Mouse (Mus musculus) retina, adult 2 months (tissue): ENCODE results near the gene Ccpg1.

Source experiments
- DNase-seq: peaks from one replicate; pipeline ENCODE4 v3.0.0-alpha.2; 2012; ENCODE audit warnings: low read depth, low spot score

Ccpg1 gene

GRCm38 (mm10) chr9:72992576-72992975 lies 7.3 kb downstream of the Ccpg1 start:
- DNase-seq, result no peak

GRCm38 (mm10) chr9:72996167-72996566 lies 10.9 kb downstream of the Ccpg1 start:
- DNase-seq, result no peak

- DNase-seq, result no peak
These were observed 11.6 kb downstream of the Ccpg1 start for GRCm38 (mm10) chr9:72996806-72997205.

- DNase-seq, result no peak
These were observed 15.3 kb downstream of the Ccpg1 start for GRCm38 (mm10) chr9:73000487-73000886.

- DNase-seq, result no peak
These were observed 16.2 kb downstream of the Ccpg1 start for GRCm38 (mm10) chr9:73001314-73002011.

GRCm38 (mm10) chr9:73002177-73002576 lies 16.9 kb downstream of the Ccpg1 start:
- DNase-seq, result no peak

GRCm38 (mm10) chr9:73004076-73004475 lies 18.8 kb downstream of the Ccpg1 start:
- no peak for DNase-seq

- no peak for DNase-seq
These were observed 19.9 kb downstream of the Ccpg1 start for GRCm38 (mm10) chr9:73005106-73005505.

GRCm38 (mm10) chr9:73006175-73006574 lies 20.9 kb downstream of the Ccpg1 start:
- no peak for DNase-seq

GRCm38 (mm10) chr9:73008384-73008783 lies 23.2 kb downstream of the Ccpg1 start:
- no peak for DNase-seq

GRCm38 (mm10) chr9:73012629-73013028 lies 27.4 kb downstream of the Ccpg1 start:
- no peak for DNase-seq

GRCm38 (mm10) chr9:73014724-73015123 lies 29.5 kb downstream of the Ccpg1 start:
- DNase-seq, result no peak

GRCm38 (mm10) chr9:73019841-73020240 lies 34.6 kb downstream of the Ccpg1 start:
- DNase-seq, result no peak

- no peak for DNase-seq
These were observed 35.4 kb downstream of the Ccpg1 start for GRCm38 (mm10) chr9:73020566-73021097.

GRCm38 (mm10) chr9:73025818-73026636 lies 40.8 kb downstream of the Ccpg1 start:
- no peak for DNase-seq

- no peak for DNase-seq
These were observed 45.2 kb downstream of the Ccpg1 start for GRCm38 (mm10) chr9:73030443-73030842.

- no peak for DNase-seq
These were observed 46.2 kb downstream of the Ccpg1 start for GRCm38 (mm10) chr9:73031421-73031820.

- DNase-seq, result no peak
These were observed 48.2 kb downstream of the Ccpg1 start for GRCm38 (mm10) chr9:73033406-73033805.

- DNase-seq, result peak; percentile 82
These were observed 54.2 kb downstream of the Ccpg1 start for GRCm38 (mm10) chr9:73039222-73039945.

GRCm38 (mm10) chr9:73040080-73040479 lies 54.9 kb downstream of the Ccpg1 start, which contains the start of gene Pigb:
Pigb (minus strand) TSS chr9:73040378.
- DNase-seq, result no peak

GRCm38 (mm10) chr9:73044146-73045079 lies 59.2 kb downstream of the Ccpg1 start, which contains the start of gene Rab27a:
Rab27a (plus strand) TSS chr9:73044854.
- DNase-seq, result peak; percentile 75
